Mouse (Mus musculus): ENCODE results near the gene Snx14.

Snx14 gene

GRCm38 (mm10) chr9:88340819-88341218 lies 97.9 kb downstream of the Snx14 start:
- no peak for DNase-seq

GRCm38 (mm10) chr9:88335839-88336238 lies 102.9 kb downstream of the Snx14 start:
- DNase-seq: no peak

- DNase-seq: no peak
Observed at GRCm38 (mm10) chr9:88332447-88332846, 106.3 kb downstream of the Snx14 start.

- no peak for DNase-seq
Observed at GRCm38 (mm10) chr9:88330316-88330715, 108.4 kb downstream of the Snx14 start.

GRCm38 (mm10) chr9:88329166-88329748 lies 109.5 kb downstream of the Snx14 start:
- DNase-seq: no peak

- DNase-seq: no peak
Observed at GRCm38 (mm10) chr9:88328666-88329065, 110.1 kb downstream of the Snx14 start.

GRCm38 (mm10) chr9:88326930-88327901 lies 111.5 kb downstream of the Snx14 start, which contains the start of gene Nt5e:
Gene Nt5e (plus strand): TSS chr9:88327197.
- DNase-seq: peak; percentile 61
